Mouse (Mus musculus): Measurements from ENCODE around the gene Gm5105. TPM values are rescaled to one million over a fixed set of nuclear protein-coding genes. Genes with fewer than 3 reads are reported as not detected.

Gene Gm5105
- total and polyA plus RNA-seq, 3 experiments, result not detected

DNA sequence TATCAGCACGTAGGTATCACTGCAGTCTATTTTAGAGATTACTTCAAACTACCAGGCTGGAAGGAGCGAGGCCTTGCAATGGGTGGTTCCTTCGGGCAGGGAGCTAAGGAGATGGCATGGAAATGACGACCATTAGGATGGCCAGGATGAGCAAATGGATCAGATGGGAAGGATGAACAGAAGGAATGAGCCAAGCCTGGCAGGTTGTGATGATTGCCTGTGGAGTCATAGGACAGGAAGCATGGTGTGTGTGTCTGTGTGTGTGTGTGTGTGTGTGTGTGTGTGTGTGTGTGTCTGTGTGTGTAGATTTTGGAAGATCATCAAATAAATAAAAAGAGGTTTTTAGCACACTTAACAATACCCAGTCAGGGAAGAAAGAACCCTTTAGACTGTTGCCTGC, 44.5 kb downstream of the Gm5105 start:
- Histone ChIP-seq H3K9ac (ENCODE audit: control insufficient read depth, low read depth, low read length, poor library complexity, severe bottlenecking) (no peak overlapping the region), H3K36me3 (ENCODE audit: control insufficient read depth in 1 of 2, insufficient read depth in 2 of 2, low read length in 2 of 2) (peaks cover 0 to 7% of the 10 kb centered on the region in 2 experiments; a peak in 2 of 4 replicates), H3K4me1 (ENCODE audit: control insufficient read depth in 1 of 2, insufficient read depth in 2 of 2, low read length in 2 of 2) (peaks cover 7 to 9% of the 10 kb centered on the region in 2 experiments; a peak in 3 of 4 replicates), H3K27me3 (ENCODE audit: control insufficient read depth in 1 of 2, insufficient read depth in 2 of 2, low read length in 2 of 2) (no peaks in the 10 kb centered on the region), H3K27ac (ENCODE audit: control insufficient read depth, low read depth, low read length) (no peak overlapping the region), H3K4me3 (ENCODE audit: control insufficient read depth in 1 of 2, insufficient read depth in 1 of 2, low read depth in 2 of 2, low read length in 2 of 2) (no peak overlapping the region), H3K79me2 (ENCODE audit: control insufficient read depth, insufficient read depth, low read length, poor library complexity) (no peaks in the 10 kb centered on the region), H3K9me3 (replicated peaks; ENCODE audit: insufficient read depth, low read length) (no peaks in the 10 kb centered on the region)
- TF ChIP-seq ZC3H11A (IDR thresholded peaks at IDR 0.05; ENCODE audit: low read depth, low read length), result no peak
- TF ChIP-seq UBTF (IDR thresholded peaks at IDR 0.05; ENCODE audit: borderline replicate concordance, insufficient read depth, low read depth, low read length), result no peak
- no peak for TF ChIP-seq KAT2A (conservative IDR thresholded peaks at IDR 0.05; ENCODE audit: low read depth, low read length)
- TF ChIP-seq MYB (IDR thresholded peaks at IDR 0.05; ENCODE audit: low read depth, low read length), result no peak
- no peak for TF ChIP-seq SMC3 (IDR thresholded peaks at IDR 0.05; ENCODE audit: low read depth, low read length)
- TF ChIP-seq RCOR1 (IDR thresholded peaks at IDR 0.05; ENCODE audit: low read depth, low read length), result no peak
- TF ChIP-seq MAZ (IDR thresholded peaks at IDR 0.05; ENCODE audit: low read depth, low read length), result no peak
- no peak for TF ChIP-seq MAX (IDR thresholded peaks at IDR 0.05; ENCODE audit: low read length)
- TF ChIP-seq TAL1 (IDR thresholded peaks at IDR 0.05; ENCODE audit: low read length), result no peak
- no peak for TF ChIP-seq JUND (IDR thresholded peaks at IDR 0.05; ENCODE audit: low read depth, low read length)
- TF ChIP-seq USF1 (IDR thresholded peaks at IDR 0.05; ENCODE audit: low read depth, low read length), result no peak
- TF ChIP-seq RAD21 (IDR thresholded peaks at IDR 0.05; ENCODE audit: low read depth, low read length), result no peak
- no peak for TF ChIP-seq BHLHE40 (IDR thresholded peaks at IDR 0.05; ENCODE audit: borderline replicate concordance, low read depth, low read length)
- no peak for TF ChIP-seq GABPA (IDR thresholded peaks at IDR 0.05; ENCODE audit: low read depth, low read length)
- TF ChIP-seq GATA1 (IDR thresholded peaks at IDR 0.05; ENCODE audit: low read depth, low read length), result no peak
- TF ChIP-seq MAFK (IDR thresholded peaks at IDR 0.05; ENCODE audit: borderline replicate concordance, low read depth, low read length), result no peak
- TF ChIP-seq ELF1 (IDR thresholded peaks at IDR 0.05; ENCODE audit: low read depth, low read length), result no peak
- no peak for TF ChIP-seq ZMIZ1 (IDR thresholded peaks at IDR 0.05; ENCODE audit: low read depth, low read length)
- no peak for DNase-seq (ENCODE audit: low read depth, low spot score)

- Histone ChIP-seq H3K79me2 (ENCODE audit: control insufficient read depth, insufficient read depth, low read length, poor library complexity) (no peaks in the 10 kb centered on the region), H3K9me3 (replicated peaks; ENCODE audit: insufficient read depth, low read length) (no peaks in the 10 kb centered on the region), H3K9ac (ENCODE audit: control insufficient read depth, low read depth, low read length, poor library complexity, severe bottlenecking) (no peak overlapping the region), H3K4me3 (ENCODE audit: control insufficient read depth in 1 of 2, insufficient read depth in 1 of 2, low read depth in 2 of 2, low read length in 2 of 2) (no peak overlapping the region), H3K4me1 (ENCODE audit: control insufficient read depth in 1 of 2, insufficient read depth in 2 of 2, low read length in 2 of 2) (peaks cover 7 to 9% of the 10 kb centered on the region in 2 experiments; a peak in 3 of 4 replicates), H3K36me3 (ENCODE audit: control insufficient read depth in 1 of 2, insufficient read depth in 2 of 2, low read length in 2 of 2) (peaks cover 0 to 7% of the 10 kb centered on the region in 2 experiments; a peak in 2 of 4 replicates), H3K27me3 (ENCODE audit: control insufficient read depth in 1 of 2, insufficient read depth in 2 of 2, low read length in 2 of 2) (no peaks in the 10 kb centered on the region), H3K27ac (ENCODE audit: control insufficient read depth, low read depth, low read length) (peak overlapping the region; percentile 19)
- peak; percentile 57 for DNase-seq (ENCODE audit: low read depth, low spot score)
- TF ChIP-seq USF2 (IDR thresholded peaks at IDR 0.05; ENCODE audit: borderline replicate concordance in 1 of 2, insufficient read depth in 1 of 2, low read depth in 1 of 2, low read length in 2 of 2), result no peak
- TF ChIP-seq MXI1 (IDR thresholded peaks at IDR 0.05; ENCODE audit: low read depth, low read length), result no peak
- TF ChIP-seq CHD1 (IDR thresholded peaks at IDR 0.05; ENCODE audit: low read depth, low read length), result no peak
- TF ChIP-seq SIN3A (IDR thresholded peaks at IDR 0.05; ENCODE audit: low read length), result peak; percentile 47
- TF ChIP-seq RCOR1 (IDR thresholded peaks at IDR 0.05; ENCODE audit: low read depth, low read length), result 0 out of 2 replicates have a peak, but pooled peaks have one; percentile 62
- TF ChIP-seq ETS1 (IDR thresholded peaks at IDR 0.05; ENCODE audit: low read depth, low read length), result peak; percentile 88
- no peak for TF ChIP-seq E2F4 (IDR thresholded peaks at IDR 0.05; ENCODE audit: borderline replicate concordance, low read depth, low read length)
- TF ChIP-seq CHD2 (IDR thresholded peaks at IDR 0.05; ENCODE audit: low read length), result no peak
- TF ChIP-seq JUND (IDR thresholded peaks at IDR 0.05; ENCODE audit: low read depth, low read length), result no peak
- TF ChIP-seq TAL1 (IDR thresholded peaks at IDR 0.05; ENCODE audit: low read length), result peak; percentile 48
- peak; percentile 81 for TF ChIP-seq MYB (IDR thresholded peaks at IDR 0.05; ENCODE audit: low read depth, low read length)
- peak; percentile 63 for TF ChIP-seq GATA1 (IDR thresholded peaks at IDR 0.05; ENCODE audit: low read depth, low read length)
- TF ChIP-seq TCF12 (IDR thresholded peaks at IDR 0.05; ENCODE audit: low read depth, low read length), result peak; percentile 80
- peak; percentile 84 to 92 for TF ChIP-seq EP300 (IDR thresholded peaks at IDR 0.05; ENCODE audit: low read depth in 1 of 2, low read length in 2 of 2)
- no peak for TF ChIP-seq USF1 (IDR thresholded peaks at IDR 0.05; ENCODE audit: low read depth, low read length)
- TF ChIP-seq NRF1 (IDR thresholded peaks at IDR 0.05; ENCODE audit: insufficient read depth, low read depth, low read length, poor library complexity, severe bottlenecking), result no peak
- TF ChIP-seq ZNF384 (IDR thresholded peaks at IDR 0.05; ENCODE audit: low read depth, low read length), result peak; percentile 88
- TF ChIP-seq MEF2A (IDR thresholded peaks at IDR 0.05; ENCODE audit: extremely low read depth, insufficient replicate concordance, low read depth, low read length, poor library complexity, severe bottlenecking), result no peak
- TF ChIP-seq SMC3 (IDR thresholded peaks at IDR 0.05; ENCODE audit: low read depth, low read length), result no peak
These were observed 45.2 kb downstream of the Gm5105 start for GRCm38 (mm10) chr3:138022003-138022402.

All from MEL (cell line).